Mouse (Mus musculus): ENCODE data around the gene Bend4. TPM values are rescaled to one million over a fixed set of nuclear protein-coding genes. Genes with fewer than 3 reads are reported as not detected.

Bend4 gene
- total RNA-seq, 2 experiments from 2014 or later: 3.5 to 3.9 TPM

Other genes starting within 250 kb of the Bend4 start
- gene Tmem33, start 167.7 kb downstream of the Bend4 start, total RNA-seq (2021): 10 to 100 TPM; 58.0 to 62.0 TPM
- 100 to 1,000 TPM; 161 to 174 TPM for gene Slc30a9, start 121.4 kb downstream of the Bend4 start, total RNA-seq (2021)
- gene Shisa3, start 179.6 kb upstream of the Bend4 start, total RNA-seq (2021): 1 to 10 TPM; 1.3 to 1.5 TPM

All from heart, adult 18-20 months (tissue).